1 mouse cellular context compared by ENCODE assay signal in genomic region chr5:139389676-139390061, GRCm38 (mm10).
A peak's percentile ranks its signal among the peaks of the same experiment; 100 is the strongest.
TF ChIP-seq lines count a peak whose summit lies in the region.

No protein-coding gene starts in this region.

TF ChIP-seq in MEL, 35 proteins besides CTCF, POLR2A, EP300 and RAD21 (continued from another document):
- TF ChIP-seq KAT2A (conservative IDR thresholded peaks at IDR 0.05; ENCODE audit: low read depth, low read length) (no peak), TBP (IDR thresholded peaks at IDR 0.05; ENCODE audit: low read depth, low read length) (no peak), JUND (IDR thresholded peaks at IDR 0.05; ENCODE audit: low read depth, low read length) (no peak), MAX (IDR thresholded peaks at IDR 0.05; ENCODE audit: low read length) (peak; percentile 41; the same call in 1 of the 2 replicates), USF1 (IDR thresholded peaks at IDR 0.05; ENCODE audit: low read depth, low read length) (no peak), GABPA (IDR thresholded peaks at IDR 0.05; ENCODE audit: low read depth, low read length) (no peak), ETS1 (IDR thresholded peaks at IDR 0.05; ENCODE audit: low read depth, low read length) (peak; percentile 94), MYB (IDR thresholded peaks at IDR 0.05; ENCODE audit: low read depth, low read length) (0 out of 2 replicates have a peak, but pooled peaks have one; percentile 16), BHLHE40 (IDR thresholded peaks at IDR 0.05; ENCODE audit: borderline replicate concordance, low read depth, low read length) (peak; percentile 60; the same call in 1 of the 2 replicates), SIN3A (IDR thresholded peaks at IDR 0.05; ENCODE audit: low read length) (peak; percentile 89), MAZ (IDR thresholded peaks at IDR 0.05; ENCODE audit: low read depth, low read length) (peak; percentile 77), NELFE (IDR thresholded peaks at IDR 0.05; ENCODE audit: low read depth, low read length) (peak; percentile 48; the same call in 1 of the 2 replicates), TCF12 (IDR thresholded peaks at IDR 0.05; ENCODE audit: low read depth, low read length) (peak; percentile 78), RCOR1 (IDR thresholded peaks at IDR 0.05; ENCODE audit: low read depth, low read length) (peak; percentile 40; the same call in 1 of the 2 replicates), MEF2A (IDR thresholded peaks at IDR 0.05; ENCODE audit: extremely low read depth, insufficient replicate concordance, low read depth, low read length, poor library complexity, severe bottlenecking) (no peak), ELF1 (IDR thresholded peaks at IDR 0.05; ENCODE audit: low read depth, low read length) (0 out of 2 replicates have a peak, but pooled peaks have one; percentile 27), POLR2AphosphoS2 (IDR thresholded peaks at IDR 0.05; ENCODE audit: low read length) (no peak), GATA1 (IDR thresholded peaks at IDR 0.05; ENCODE audit: low read depth, low read length) (0 out of 2 replicates have a peak, but pooled peaks have one; percentile 22), HCFC1 (IDR thresholded peaks at IDR 0.05; ENCODE audit: low read depth, low read length) (no peak), USF2 (IDR thresholded peaks at IDR 0.05; ENCODE audit: borderline replicate concordance in 1 of 2, insufficient read depth in 1 of 2, low read depth in 1 of 2, low read length in 2 of 2) (no peak), POLR2AphosphoS5 (IDR thresholded peaks at IDR 0.05; ENCODE audit: borderline replicate concordance, low read depth, low read length) (no peak; the same call in 1 of the 2 replicates), ZNF384 (IDR thresholded peaks at IDR 0.05; ENCODE audit: low read depth, low read length) (no peak), MAFK (IDR thresholded peaks at IDR 0.05; ENCODE audit: borderline replicate concordance, low read depth, low read length) (no peak), ZMIZ1 (IDR thresholded peaks at IDR 0.05; ENCODE audit: low read depth, low read length) (0 out of 2 replicates have a peak, but pooled peaks have one; percentile 30), MXI1 (IDR thresholded peaks at IDR 0.05; ENCODE audit: low read depth, low read length) (peak; percentile 78), TAL1 (IDR thresholded peaks at IDR 0.05; ENCODE audit: low read length) (peak; percentile 81), UBTF (IDR thresholded peaks at IDR 0.05; ENCODE audit: borderline replicate concordance, insufficient read depth, low read depth, low read length) (no peak), ZKSCAN1 (IDR thresholded peaks at IDR 0.05; ENCODE audit: low read depth, low read length) (no peak), SMC3 (IDR thresholded peaks at IDR 0.05; ENCODE audit: low read depth, low read length) (no peak), CHD1 (IDR thresholded peaks at IDR 0.05; ENCODE audit: low read depth, low read length) (no peak), MYC (IDR thresholded peaks at IDR 0.05; ENCODE audit: low read depth, low read length) (0 out of 2 replicates have a peak, but pooled peaks have one; percentile 33), ZC3H11A (IDR thresholded peaks at IDR 0.05; ENCODE audit: low read depth, low read length) (no peak)
